Mouse (Mus musculus) midbrain, postnatal 0 days (tissue): Measurements from ENCODE around the gene Gatd1. TPM values are rescaled to one million over a fixed set of nuclear protein-coding genes. Genes with fewer than 3 reads are reported as not detected.

Experiments
- ATAC-seq: fragments of 200-750 bp; cut with Nextera tagmentation; 2 replicates; pipeline ENCODE4 v1.8.0; 2017; ENCODE audit warnings: moderate number of reproducible peaks, mild to moderate bottlenecking, moderate TSS enrichment, moderate library complexity; ENCODE audit not compliant: low FRiP score
- DNase-seq: peaks from one replicate; pipeline ENCODE4 v3.0.0-alpha.2; 2015; ENCODE audit warnings: low spot score
- H3K27ac ChIP-seq: fragments of 300-500 bp; sonication (generic); 2 replicates; pipeline ENCODE4 v1.5.1; 2014; ENCODE audit warnings: low read depth, mild to moderate bottlenecking, low read length, mixed read lengths
- H3K27me3 ChIP-seq: fragments of 300-500 bp; sonication (generic); 2 replicates; pipeline ENCODE4 v1.6.1; 2014; ENCODE audit warnings: low read length, control low read depth, mixed read lengths; ENCODE audit not compliant: insufficient read depth
- H3K36me3 ChIP-seq: fragments of 300-500 bp; sonication (generic); 2 replicates; pipeline ENCODE4 v1.6.1; 2014; ENCODE audit warnings: low read length, control low read depth, mixed read lengths; ENCODE audit not compliant: insufficient read depth
- H3K4me1 ChIP-seq: fragments of 300-500 bp; sonication (generic); 2 replicates; pipeline ENCODE4 v1.6.1; 2014; ENCODE audit warnings: mild to moderate bottlenecking, control low read depth, antibody characterized with exemption, low read length, mixed read lengths; ENCODE audit not compliant: insufficient read depth
- H3K4me2 ChIP-seq: fragments of 300-500 bp; sonication (generic); 2 replicates; pipeline ENCODE4 v1.6.1; 2014; ENCODE audit warnings: low read depth, mild to moderate bottlenecking, low read length, mixed read lengths; ENCODE audit not compliant: poor library complexity, severe bottlenecking
- H3K4me3 ChIP-seq: fragments of 300-500 bp; sonication (generic); 2 replicates; pipeline ENCODE4 v1.5.1; 2014; ENCODE audit warnings: low read depth, mild to moderate bottlenecking, low read length, moderate library complexity
- H3K9ac ChIP-seq: fragments of 300-500 bp; sonication (generic); replicated peaks from 2 replicates; pipeline ENCODE4 v1.6.1; 2014; ENCODE audit warnings: mild to moderate bottlenecking, low read length, moderate library complexity, mixed read lengths; ENCODE audit not compliant: poor library complexity, severe bottlenecking
- H3K9me3 ChIP-seq: fragments of 300-500 bp; sonication (generic); 2 replicates; pipeline ENCODE4 v1.6.1; 2016; ENCODE audit warnings: low read length, control low read depth
- CTCF ChIP-seq: IDR thresholded peaks from 2 replicates; pipeline ENCODE4 v1.5.1; 2016; ENCODE audit warnings: antibody characterized with exemption, mild to moderate bottlenecking
- WGBS: fragments of 180-500 bp; shearing (Covaris S2); extraction: QIAGEN DNeasy Blood & Tissue Kit; methylation state at CpG from one replicate; pipeline ENCODE4 v1.1.7; 2014; 5-methylcytosine and 5-hydroxymethylcytosine counted together
- polyA plus RNA-seq: library from polyadenylated mRNA; unstranded; fragments of >200 nt; fragmentation: Nextera tagmentation; extraction: Ambion mirVana; gene quantifications from 2 replicates; pipeline ENCODE4 v1.2.1, GENCODE M21; 2015
- total RNA-seq: library from RNA; depleted of rRNA; stranded (reverse); fragments of >200 nt; gene quantifications from 2 replicates; pipeline ENCODE4 v1.2.3, GENCODE M21; 2014

Gene Gatd1
- total and polyA plus RNA-seq, 2 experiments from 2014 or later, result 48.9 to 72.9 TPM

- H3K27ac ChIP-seq, result no peak overlapping the region
- H3K27me3 ChIP-seq, result no peaks in the 10 kb centered on the region
- no peak overlapping the region for H3K4me3 ChIP-seq
- H3K4me2 ChIP-seq, result no peak overlapping the region
- ATAC-seq (no peak), DNase-seq (no peak)
- H3K36me3 ChIP-seq, result no peaks in the 10 kb centered on the region
- no peaks in the 10 kb centered on the region for H3K9me3 ChIP-seq
- WGBS, result 95% methylated on average over 10 of the region's 10 CpGs
- H3K4me1 ChIP-seq, result peaks cover 14% of the 10 kb centered on the region
- TF ChIP-seq CTCF, result no peak
- no peak overlapping the region for H3K9ac ChIP-seq
Observed at GRCm38 (mm10) chr7:141439140-141439679, 25.3 kb upstream of the Gatd1 start.

DNA sequence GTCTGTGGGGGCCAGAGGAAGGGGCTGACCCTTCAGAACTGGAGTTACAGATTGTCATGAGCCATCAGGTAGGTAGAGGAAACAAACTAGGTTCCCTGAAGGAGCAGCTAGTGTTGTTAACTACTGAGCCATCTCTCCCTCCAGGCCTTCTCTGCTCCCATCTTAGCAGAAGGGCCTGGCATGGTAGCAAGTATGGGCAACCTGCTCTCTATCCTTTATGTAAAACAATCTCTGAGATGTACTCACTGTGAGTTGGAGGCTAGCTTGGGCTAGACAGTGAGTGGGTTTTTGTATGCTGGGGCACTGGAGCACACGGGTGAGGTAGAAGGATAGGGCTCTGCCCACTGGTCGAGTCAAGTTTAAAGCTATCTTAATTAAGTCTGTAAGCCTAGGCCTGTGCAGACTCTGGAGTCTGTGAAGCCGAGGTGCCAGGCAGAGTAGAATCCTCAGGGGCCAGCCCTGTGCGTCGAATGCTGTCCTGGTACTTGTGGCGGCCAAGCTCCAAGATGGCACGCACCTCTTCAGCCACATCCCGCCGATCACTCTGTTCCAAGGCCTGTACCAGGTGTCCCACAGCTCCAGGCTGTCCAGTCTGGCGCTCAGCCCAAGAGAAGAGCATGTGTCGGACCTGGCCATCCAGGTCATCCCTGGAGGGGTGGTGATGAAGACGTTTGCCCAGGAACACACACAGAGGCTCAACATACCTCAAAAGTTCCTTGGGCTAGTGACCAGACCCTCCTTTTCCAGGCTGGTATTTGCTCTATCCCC is 24.4 kb upstream of the Gatd1 start:
- no peak for DNase-seq
- TF ChIP-seq CTCF, result no peak
- H3K9ac ChIP-seq, result peak overlapping the region; percentile 79; the same call in 1 of the 2 replicates
- peak overlapping the region; percentile 92 for H3K4me2 ChIP-seq
- H3K4me1 ChIP-seq, result peaks cover 20% of the 10 kb centered on the region
- no peaks in the 10 kb centered on the region for H3K9me3 ChIP-seq
- H3K36me3 ChIP-seq, result no peaks in the 10 kb centered on the region
- peak overlapping the region; percentile 80 for H3K27ac ChIP-seq
- ATAC-seq, result no peak
- peak overlapping the region; percentile 66; the same call in 1 of the 2 replicates for H3K4me3 ChIP-seq
- H3K27me3 ChIP-seq, result no peaks in the 10 kb centered on the region
- 92% methylated on average over 12 of the region's 12 CpGs for WGBS

GRCm38 (mm10) chr7:141437178-141438120 is 23.5 kb upstream of the Gatd1 start, which contains the start of gene Slc25a22:
Gene Slc25a22, minus strand, starts transcription at chr7:141437892.
- H3K4me3 ChIP-seq, result peak within 1 kb of the TSS; percentile 66
- peak; percentile 88 for DNase-seq
- H3K4me2 ChIP-seq, result peak within 1 kb of the TSS; percentile 92
- no peaks in the 10 kb centered on the region for H3K27me3 ChIP-seq
- peak within 1 kb of the TSS; percentile 80 for H3K27ac ChIP-seq
- no peaks in the 10 kb centered on the region for H3K9me3 ChIP-seq
- H3K36me3 ChIP-seq, result peaks cover 6% of the 10 kb centered on the region
- WGBS, result 5% methylated on average over 53 of the region's 53 CpGs
- peak within 1 kb of the TSS; percentile 79 for H3K9ac ChIP-seq
- peak; percentile 77 for TF ChIP-seq CTCF
- peak; percentile 81 for ATAC-seq
- peaks cover 20% of the 10 kb centered on the region for H3K4me1 ChIP-seq

DNA sequence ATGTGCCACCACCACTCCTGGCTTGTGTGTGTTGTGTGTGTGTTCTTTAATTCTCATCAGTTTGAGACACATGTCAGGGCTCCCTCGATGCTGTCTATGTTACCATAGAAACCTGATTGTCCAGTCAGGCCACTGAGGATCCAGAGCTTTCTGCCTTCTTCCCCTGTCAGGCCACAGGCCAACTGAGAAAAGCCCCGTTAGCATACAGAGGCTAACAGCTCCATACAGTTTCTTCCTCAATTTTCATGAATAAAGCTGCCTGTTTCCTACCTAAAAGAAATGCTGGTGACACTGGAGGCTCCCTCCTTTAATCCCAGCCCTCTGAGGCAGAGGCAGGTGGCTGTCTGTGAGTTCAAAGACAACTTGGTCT is 22.6 kb upstream of the Gatd1 start:
- no peak for ATAC-seq
- Histone ChIP-seq H3K4me3 (peak overlapping the region; percentile 66), H3K27me3 (no peaks in the 10 kb centered on the region), H3K27ac (peak overlapping the region; percentile 80; the same call in 1 of the 2 replicates), H3K4me1 (peaks cover 20% of the 10 kb centered on the region), H3K4me2 (peak overlapping the region; percentile 92), H3K9ac (peak overlapping the region; percentile 79), H3K36me3 (peaks cover 15% of the 10 kb centered on the region), H3K9me3 (no peaks in the 10 kb centered on the region)
- DNase-seq, result no peak
- 28% methylated on average over 2 of the region's 2 CpGs for WGBS
- TF ChIP-seq CTCF, result no peak

- TF ChIP-seq CTCF, result no peak
- no peak for ATAC-seq
- peaks cover 20% of the 10 kb centered on the region for H3K4me1 ChIP-seq
- peak overlapping the region; percentile 79; the same call in 1 of the 2 replicates for H3K27ac ChIP-seq
- H3K27me3 ChIP-seq, result no peaks in the 10 kb centered on the region
- DNase-seq, result no peak
- WGBS, result 72% methylated on average over 9 of the region's 9 CpGs
- H3K9me3 ChIP-seq, result no peaks in the 10 kb centered on the region
- H3K4me3 ChIP-seq, result peak overlapping the region; percentile 66; the same call in 1 of the 2 replicates
- peak overlapping the region; percentile 92 for H3K4me2 ChIP-seq
- peaks cover 19% of the 10 kb centered on the region for H3K36me3 ChIP-seq
- H3K9ac ChIP-seq, result peak overlapping the region; percentile 77; the same call in 1 of the 2 replicates
Observed at GRCm38 (mm10) chr7:141435856-141436522, 22.1 kb upstream of the Gatd1 start.
